Mouse (Mus musculus) stomach, embryonic 14.5 days (tissue): ENCODE measurements around the gene Icam1. TPM values are rescaled to one million over a fixed set of nuclear protein-coding genes. Genes with fewer than 3 reads are reported as not detected.
A peak's percentile ranks its signal among the peaks of the same experiment; 100 is the strongest.
"Not testable (repeated sequence)": the region's sequence is repeated elsewhere in the genome, so short reads cannot be mapped to it uniquely, and the experiment has no call there.

Experiments used
- ATAC-seq: fragments of 200-750 bp; cut with Nextera tagmentation; 2 replicates; pipeline ENCODE4 v1.8.0; 2017; ENCODE audit warnings: low read depth, moderate TSS enrichment; ENCODE audit not compliant: insufficient number of reproducible peaks, insufficient read depth, low FRiP score
- H3K27ac ChIP-seq: fragments of 300-500 bp; sonication (generic); 2 replicates; pipeline ENCODE4 v1.5.1; 2014; ENCODE audit warnings: mild to moderate bottlenecking, low read length, moderate library complexity, mixed read lengths
- H3K27me3 ChIP-seq: fragments of 300-500 bp; sonication (generic); 2 replicates; pipeline ENCODE4 v1.6.1; 2014; ENCODE audit warnings: low read length, control low read depth, mixed read lengths; ENCODE audit not compliant: control insufficient read depth, insufficient read depth
- H3K36me3 ChIP-seq: fragments of 300-500 bp; sonication (generic); 2 replicates; pipeline ENCODE4 v1.6.1; 2014; ENCODE audit warnings: mild to moderate bottlenecking, control low read depth, low read length, moderate library complexity, mixed read lengths; ENCODE audit not compliant: control insufficient read depth, insufficient read depth
- H3K4me1 ChIP-seq: fragments of 300-500 bp; sonication (generic); 2 replicates; pipeline ENCODE4 v1.6.1; 2014; ENCODE audit warnings: low read length, control low read depth, mixed read lengths; ENCODE audit not compliant: control insufficient read depth, insufficient read depth
- H3K4me2 ChIP-seq: fragments of 300-500 bp; sonication (generic); replicated peaks from 2 replicates; pipeline ENCODE4 v1.6.1; 2014; ENCODE audit warnings: low read depth, low read length, control low read depth
- H3K4me3 ChIP-seq: fragments of 300-500 bp; sonication (generic); 2 replicates; pipeline ENCODE4 v1.5.1; 2014; ENCODE audit warnings: low read depth, low read length, control low read depth
- H3K9ac ChIP-seq: fragments of 300-500 bp; sonication (generic); replicated peaks from 2 replicates; pipeline ENCODE4 v1.6.1; 2014; ENCODE audit warnings: low read depth, mild to moderate bottlenecking, control low read depth, low read length, moderate library complexity, mixed read lengths
- H3K9me3 ChIP-seq: fragments of 300-500 bp; sonication (generic); 2 replicates; pipeline ENCODE4 v1.6.1; 2016; ENCODE audit warnings: low read depth, low read length, control low read depth; ENCODE audit not compliant: control insufficient read depth
- WGBS: fragments of 180-500 bp; shearing (Covaris S2); extraction: QIAGEN DNeasy Blood & Tissue Kit; methylation state at CpG from one replicate; pipeline ENCODE4 v1.1.7; 2014; 5-methylcytosine and 5-hydroxymethylcytosine counted together
- polyA plus RNA-seq: library from polyadenylated mRNA; unstranded; fragments of >200 nt; fragmentation: Nextera tagmentation; extraction: Ambion mirVana; gene quantifications from 2 replicates; pipeline ENCODE4 v1.2.1, GENCODE M21; 2014

The Icam1 gene
- polyA plus RNA-seq, 1 experiment from 2014 or later = 10.6 TPM

- not testable (repeated sequence) for H3K9ac ChIP-seq, H3K27me3 ChIP-seq, H3K27ac ChIP-seq, H3K9me3 ChIP-seq, H3K4me1 ChIP-seq, H3K4me3 ChIP-seq, ATAC-seq, H3K4me2 ChIP-seq
- H3K36me3 ChIP-seq = peaks cover 24% of the 10 kb centered on the region
- WGBS = 65% methylated on average over 9 of the region's 9 CpGs
These were observed 4.7 kb upstream of the Icam1 start for GRCm38 (mm10) chr9:21010939-21011541.

- Histone ChIP-seq H3K4me3 (no peak overlapping the region), H3K27ac (no peak overlapping the region), H3K4me2 (no peak overlapping the region), H3K36me3 (peaks cover 17% of the 10 kb centered on the region), H3K9me3 (no peaks in the 10 kb centered on the region), H3K9ac (no peak overlapping the region), H3K4me1 (peaks cover 14% of the 10 kb centered on the region), H3K27me3 (peaks cover 7% of the 10 kb centered on the region; the same call in 1 of the 2 replicates)
- ATAC-seq = no peak
- 46% methylated on average over 5 of the region's 5 CpGs for WGBS
These were observed 3.9 kb upstream of the Icam1 start for GRCm38 (mm10) chr9:21011846-21012312.

- H3K9me3 ChIP-seq = no peaks in the 10 kb centered on the region
- H3K4me2 ChIP-seq = no peak overlapping the region
- no peak overlapping the region for H3K27ac ChIP-seq
These were observed 3.4 kb upstream of the Icam1 start for GRCm38 (mm10) chr9:21012368-21012767.

GRCm38 (mm10) chr9:21014691-21015570 is 854 bp upstream of the Icam1 start:
- peak; percentile 53; the same call in 1 of the 2 replicates for ATAC-seq
- no peak overlapping the region for H3K27ac ChIP-seq
- H3K4me3 ChIP-seq = peak overlapping the region; percentile 40
- H3K27me3 ChIP-seq = peaks cover 15% of the 10 kb centered on the region; the same call in 1 of the 2 replicates
- peaks cover 14% of the 10 kb centered on the region for H3K4me1 ChIP-seq
- H3K4me2 ChIP-seq = peak overlapping the region; percentile 59
- H3K36me3 ChIP-seq = no peaks in the 10 kb centered on the region
- no peak overlapping the region; the same call in 1 of the 2 replicates for H3K9ac ChIP-seq
- 4% methylated on average over 29 of the region's 29 CpGs for WGBS
- H3K9me3 ChIP-seq = no peaks in the 10 kb centered on the region

More at GRCm38 (mm10) chr9:21012368-21012767, 3.4 kb upstream of the Icam1 start:
- Histone ChIP-seq H3K27me3 (peaks cover 12% of the 10 kb centered on the region; the same call in 1 of the 2 replicates), H3K9ac (no peak overlapping the region), H3K36me3 (peaks cover 12% of the 10 kb centered on the region), H3K4me1 (peaks cover 14% of the 10 kb centered on the region), H3K4me3 (no peak overlapping the region)
- 67% methylated on average over 1 of the region's 1 CpGs for WGBS
- ATAC-seq = no peak

GRCm38 (mm10) chr9:21016331-21017176 is 769 bp downstream of the Icam1 start:
- no peak overlapping the region for H3K9ac ChIP-seq
- no peak for ATAC-seq
- H3K4me2 ChIP-seq = peak overlapping the region; percentile 59
- WGBS = 4% methylated on average over 17 of the region's 17 CpGs
- peaks cover 14% of the 10 kb centered on the region for H3K4me1 ChIP-seq
- H3K27ac ChIP-seq = no peak overlapping the region
- no peaks in the 10 kb centered on the region for H3K36me3 ChIP-seq
- H3K4me3 ChIP-seq = peak overlapping the region; percentile 40
- no peaks in the 10 kb centered on the region for H3K9me3 ChIP-seq
- peaks cover 15% of the 10 kb centered on the region; the same call in 1 of the 2 replicates for H3K27me3 ChIP-seq

GRCm38 (mm10) chr9:21017177-21017575 is 1.4 kb downstream of the Icam1 start:
- Histone ChIP-seq H3K4me2 (peak overlapping the region; percentile 59; the same call in 1 of the 2 replicates), H3K4me3 (no peak overlapping the region; the same call in 1 of the 2 replicates), H3K36me3 (no peaks in the 10 kb centered on the region), H3K27ac (no peak overlapping the region), H3K9me3 (no peaks in the 10 kb centered on the region), H3K27me3 (peaks cover 15% of the 10 kb centered on the region; the same call in 1 of the 2 replicates), H3K4me1 (peaks cover 14% of the 10 kb centered on the region), H3K9ac (no peak overlapping the region)
- 29% methylated on average over 4 of the region's 4 CpGs for WGBS
- no peak for ATAC-seq

GRCm38 (mm10) chr9:21018600-21018999 is 2.8 kb downstream of the Icam1 start:
- WGBS = 66% methylated on average over 2 of the region's 2 CpGs

GRCm38 (mm10) chr9:21021363-21021762 is 5.6 kb downstream of the Icam1 start:
- no peak overlapping the region for H3K27ac ChIP-seq
- H3K9ac ChIP-seq = no peak overlapping the region
- no peak overlapping the region for H3K4me2 ChIP-seq
- no peaks in the 10 kb centered on the region for H3K9me3 ChIP-seq
- peaks cover 4% of the 10 kb centered on the region; the same call in 1 of the 2 replicates for H3K4me1 ChIP-seq
- H3K4me3 ChIP-seq = no peak overlapping the region
- no peak for ATAC-seq
- no peaks in the 10 kb centered on the region for H3K36me3 ChIP-seq
- H3K27me3 ChIP-seq = peaks cover 11% of the 10 kb centered on the region; the same call in 1 of the 2 replicates
- WGBS = 77% methylated on average over 3 of the region's 3 CpGs

More at GRCm38 (mm10) chr9:21018600-21018999, 2.8 kb downstream of the Icam1 start:
- ATAC-seq = no peak
- no peaks in the 10 kb centered on the region for H3K9me3 ChIP-seq
- peaks cover 15% of the 10 kb centered on the region; the same call in 1 of the 2 replicates for H3K27me3 ChIP-seq
- no peaks in the 10 kb centered on the region for H3K36me3 ChIP-seq
- H3K4me3 ChIP-seq = no peak overlapping the region
- H3K4me2 ChIP-seq = no peak overlapping the region
- H3K9ac ChIP-seq = no peak overlapping the region
- no peak overlapping the region for H3K27ac ChIP-seq
- H3K4me1 ChIP-seq = peaks cover 14% of the 10 kb centered on the region
